Mouse (Mus musculus): ENCODE data around the gene Hist1h4h. TPM values are rescaled to one million over a fixed set of nuclear protein-coding genes. Genes with fewer than 3 reads are reported as not detected.
A peak's percentile ranks its signal among the peaks of the same experiment; 100 is the strongest.

Gene Hist1h4h
- polyA plus RNA-seq, 1 experiment from 2014 or later: 2.9 TPM

DNA sequence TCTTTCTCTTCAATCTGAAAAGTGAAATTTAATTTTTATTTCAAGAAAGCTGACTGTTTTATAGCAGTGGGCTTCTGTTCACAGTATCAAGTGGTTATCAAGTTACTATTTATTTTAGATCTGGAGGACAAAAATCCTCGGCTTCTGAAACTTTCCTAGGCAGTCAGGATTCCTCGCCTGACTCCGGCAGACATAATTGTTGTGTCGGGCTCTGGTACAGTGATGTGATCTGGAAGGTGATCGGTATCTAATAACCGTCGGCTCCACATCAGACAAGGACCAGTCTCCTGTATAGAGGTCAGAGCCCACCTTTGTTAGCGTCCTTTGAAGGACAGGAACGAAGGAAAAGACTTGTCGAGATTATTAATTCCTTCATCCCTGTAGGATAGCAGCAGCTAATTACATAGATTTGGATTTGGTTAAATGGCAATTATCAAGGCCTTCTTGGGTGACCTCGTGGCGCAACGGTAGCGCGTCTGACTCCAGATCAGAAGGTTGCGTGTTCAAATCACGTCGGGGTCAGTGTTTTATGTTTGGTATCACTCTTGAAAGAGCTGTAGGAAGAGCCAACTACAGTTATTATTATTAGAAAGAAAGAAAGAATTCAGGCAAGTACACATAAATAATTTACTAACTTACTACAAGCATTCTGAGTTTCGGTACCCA lies 33.1 kb upstream of the Hist1h4h start:
- 0 out of 2 replicates have a peak, but pooled peaks cover 2% of the 10 kb centered on the region for H3K27me3 ChIP-seq (replicated peaks; ENCODE audit: control insufficient read depth, insufficient read depth, low read length)
- H3K4me2 ChIP-seq (ENCODE audit: low read length): peak overlapping the region; percentile 44; the same call in 1 of the 2 replicates
- ATAC-seq: no peak
- no peaks in the 10 kb centered on the region for H3K36me3 ChIP-seq (ENCODE audit: control insufficient read depth, insufficient read depth)
- H3K9ac ChIP-seq (replicated peaks; ENCODE audit: low read depth, low read length): no peak overlapping the region
- no peak overlapping the region for H3K27ac ChIP-seq (ENCODE audit: low read length)
- H3K4me3 ChIP-seq (replicated peaks; ENCODE audit: low read length): peak overlapping the region; percentile 28
- H3K9me3 ChIP-seq (ENCODE audit: control insufficient read depth, low read length): no peaks in the 10 kb centered on the region
- peaks cover 3% of the 10 kb centered on the region; the same call in 1 of the 2 replicates for H3K4me1 ChIP-seq (replicated peaks; ENCODE audit: control insufficient read depth, insufficient read depth, low read length)
- WGBS: 6% methylated on average over 19 of the region's 19 CpGs

DNA sequence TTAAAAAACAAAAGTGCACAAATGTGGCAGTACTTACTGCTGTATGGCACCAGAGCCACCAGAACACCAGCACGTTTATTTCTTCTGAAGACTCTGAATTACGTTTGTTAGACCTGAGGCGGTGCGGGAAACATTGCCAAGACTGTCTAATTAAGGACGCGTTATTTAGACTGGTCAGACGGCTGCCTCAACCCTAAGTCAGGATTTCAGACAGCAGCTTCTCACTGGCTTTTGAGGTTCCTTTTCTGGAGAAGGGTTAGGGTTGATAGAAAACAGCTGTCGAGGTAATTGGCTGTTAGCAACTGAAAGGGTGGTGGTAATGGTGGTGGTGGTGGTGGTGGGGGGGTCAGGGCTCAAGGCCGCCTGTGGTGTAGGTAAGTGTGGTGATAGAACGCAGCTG lies 32.2 kb upstream of the Hist1h4h start:
- no peaks in the 10 kb centered on the region for H3K9me3 ChIP-seq (ENCODE audit: control insufficient read depth, low read length)
- 0 out of 2 replicates have a peak, but pooled peaks cover 2% of the 10 kb centered on the region for H3K27me3 ChIP-seq (replicated peaks; ENCODE audit: control insufficient read depth, insufficient read depth, low read length)
- H3K4me1 ChIP-seq (replicated peaks; ENCODE audit: control insufficient read depth, insufficient read depth, low read length): peaks cover 3% of the 10 kb centered on the region; the same call in 1 of the 2 replicates
- 4% methylated on average over 10 of the region's 10 CpGs for WGBS
- no peak overlapping the region for H3K9ac ChIP-seq (replicated peaks; ENCODE audit: low read depth, low read length)
- H3K4me3 ChIP-seq (replicated peaks; ENCODE audit: low read length): peak overlapping the region; percentile 28
- H3K27ac ChIP-seq (ENCODE audit: low read length): no peak overlapping the region
- no peak for ATAC-seq
- H3K36me3 ChIP-seq (ENCODE audit: control insufficient read depth, insufficient read depth): no peaks in the 10 kb centered on the region
- H3K4me2 ChIP-seq (ENCODE audit: low read length): peak overlapping the region; percentile 44

DNA sequence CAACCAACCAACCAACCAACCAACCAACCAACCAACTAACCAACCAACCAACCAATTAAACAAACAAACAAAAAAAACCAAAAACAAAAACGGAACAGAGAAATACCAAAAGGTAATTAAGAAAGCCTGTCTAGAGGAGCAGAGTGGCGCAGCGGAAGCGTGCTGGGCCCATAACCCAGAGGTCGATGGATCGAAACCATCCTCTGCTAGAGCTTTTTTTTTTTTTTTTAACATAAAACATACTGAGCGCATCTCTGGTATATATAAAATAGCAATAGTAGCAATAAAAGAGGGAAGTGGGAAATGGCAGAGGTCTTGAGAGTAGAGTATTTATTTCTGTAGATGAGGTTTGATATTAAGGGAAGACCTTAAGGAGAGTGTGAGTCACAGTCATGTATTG lies 30.9 kb upstream of the Hist1h4h start:
- no peak for ATAC-seq
- 9% methylated on average over 7 of the region's 7 CpGs for WGBS
- H3K9me3 ChIP-seq (ENCODE audit: control insufficient read depth, low read length): no peaks in the 10 kb centered on the region
- H3K36me3 ChIP-seq (ENCODE audit: control insufficient read depth, insufficient read depth): no peaks in the 10 kb centered on the region
- H3K9ac ChIP-seq (replicated peaks; ENCODE audit: low read depth, low read length): no peak overlapping the region
- peaks cover 3% of the 10 kb centered on the region; the same call in 1 of the 2 replicates for H3K4me1 ChIP-seq (replicated peaks; ENCODE audit: control insufficient read depth, insufficient read depth, low read length)
- H3K4me2 ChIP-seq (ENCODE audit: low read length): no peak overlapping the region
- H3K27ac ChIP-seq (ENCODE audit: low read length): no peak overlapping the region
- 0 out of 2 replicates have a peak, but pooled peaks cover 2% of the 10 kb centered on the region for H3K27me3 ChIP-seq (replicated peaks; ENCODE audit: control insufficient read depth, insufficient read depth, low read length)
- H3K4me3 ChIP-seq (replicated peaks; ENCODE audit: low read length): no peak overlapping the region

DNA sequence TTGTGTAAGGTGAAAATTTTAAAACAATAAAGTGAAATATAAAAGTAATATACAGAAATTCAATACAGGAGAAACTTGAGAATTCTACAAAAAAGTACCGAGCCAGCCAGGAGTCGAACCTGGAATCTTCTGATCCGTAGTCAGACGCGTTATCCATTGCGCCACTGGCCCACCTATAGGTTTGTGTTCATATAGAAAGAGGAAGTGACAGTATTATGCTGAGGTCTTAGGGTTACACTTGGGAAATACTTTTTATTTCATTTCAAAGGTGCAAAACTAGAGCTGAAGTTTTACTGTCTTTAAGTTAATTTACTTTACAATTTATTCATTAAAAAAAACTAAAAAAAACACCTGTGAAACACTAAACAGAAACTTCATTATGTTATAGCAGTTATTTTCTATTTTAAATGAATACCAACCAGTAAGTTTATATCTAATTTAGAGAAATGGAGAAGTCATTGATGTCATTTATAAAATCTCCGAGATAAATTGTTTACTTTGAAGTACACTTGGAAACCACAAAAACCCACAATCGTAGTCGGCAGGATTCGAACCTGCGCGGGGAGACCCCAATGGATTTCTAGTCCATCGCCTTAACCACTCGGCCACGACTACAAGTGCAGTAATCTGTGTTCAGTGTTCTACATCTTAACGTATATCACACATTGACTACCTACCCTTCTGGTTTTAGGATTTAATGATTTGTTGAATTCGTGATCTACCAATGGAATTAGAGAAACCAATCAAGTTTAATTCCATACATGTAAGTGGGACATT lies 30.2 kb upstream of the Hist1h4h start:
- no peaks in the 10 kb centered on the region for H3K9me3 ChIP-seq (ENCODE audit: control insufficient read depth, low read length)

DNA sequence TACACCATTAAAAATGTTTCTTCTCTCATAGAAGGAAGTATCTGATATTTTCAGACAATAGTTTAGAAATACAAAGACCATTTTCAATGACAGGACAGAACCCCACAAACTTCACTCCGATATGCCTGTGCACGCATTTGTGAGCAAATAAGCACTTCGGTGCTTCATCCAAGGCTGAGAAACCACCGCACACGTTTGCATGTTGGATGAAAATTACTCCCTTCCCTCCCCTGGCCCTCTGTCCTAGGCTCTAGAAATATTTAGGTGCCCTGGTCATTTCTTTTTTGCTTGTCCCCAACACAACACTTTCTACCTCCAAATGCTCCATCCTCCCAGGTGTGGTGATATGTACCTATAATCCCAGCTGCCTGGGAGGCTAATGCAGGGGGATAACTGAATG lies 29.3 kb upstream of the Hist1h4h start:
- Histone ChIP-seq H3K27me3 (replicated peaks; ENCODE audit: control insufficient read depth, insufficient read depth, low read length) (0 out of 2 replicates have a peak, but pooled peaks cover 2% of the 10 kb centered on the region), H3K4me1 (replicated peaks; ENCODE audit: control insufficient read depth, insufficient read depth, low read length) (peaks cover 7% of the 10 kb centered on the region), H3K9ac (replicated peaks; ENCODE audit: low read depth, low read length) (no peak overlapping the region), H3K27ac (ENCODE audit: low read length) (no peak overlapping the region), H3K4me2 (ENCODE audit: low read length) (no peak overlapping the region), H3K9me3 (ENCODE audit: control insufficient read depth, low read length) (no peaks in the 10 kb centered on the region), H3K36me3 (ENCODE audit: control insufficient read depth, insufficient read depth) (no peaks in the 10 kb centered on the region), H3K4me3 (replicated peaks; ENCODE audit: low read length) (no peak overlapping the region)
- ATAC-seq: no peak
- 21% methylated on average over 5 of the region's 5 CpGs for WGBS

More for the DNA sequence above, 30.2 kb upstream of the Hist1h4h start:
- Histone ChIP-seq H3K4me2 (ENCODE audit: low read length) (no peak overlapping the region), H3K4me1 (replicated peaks; ENCODE audit: control insufficient read depth, insufficient read depth, low read length) (peaks cover 3% of the 10 kb centered on the region; the same call in 1 of the 2 replicates), H3K9ac (replicated peaks; ENCODE audit: low read depth, low read length) (no peak overlapping the region), H3K4me3 (replicated peaks; ENCODE audit: low read length) (no peak overlapping the region), H3K27ac (ENCODE audit: low read length) (no peak overlapping the region), H3K27me3 (replicated peaks; ENCODE audit: control insufficient read depth, insufficient read depth, low read length) (0 out of 2 replicates have a peak, but pooled peaks cover 2% of the 10 kb centered on the region), H3K36me3 (ENCODE audit: control insufficient read depth, insufficient read depth) (no peaks in the 10 kb centered on the region)
- 0 out of 2 replicates have a peak, but pooled peaks have one; percentile 54 for ATAC-seq
- 2% methylated on average over 17 of the region's 17 CpGs for WGBS

DNA sequence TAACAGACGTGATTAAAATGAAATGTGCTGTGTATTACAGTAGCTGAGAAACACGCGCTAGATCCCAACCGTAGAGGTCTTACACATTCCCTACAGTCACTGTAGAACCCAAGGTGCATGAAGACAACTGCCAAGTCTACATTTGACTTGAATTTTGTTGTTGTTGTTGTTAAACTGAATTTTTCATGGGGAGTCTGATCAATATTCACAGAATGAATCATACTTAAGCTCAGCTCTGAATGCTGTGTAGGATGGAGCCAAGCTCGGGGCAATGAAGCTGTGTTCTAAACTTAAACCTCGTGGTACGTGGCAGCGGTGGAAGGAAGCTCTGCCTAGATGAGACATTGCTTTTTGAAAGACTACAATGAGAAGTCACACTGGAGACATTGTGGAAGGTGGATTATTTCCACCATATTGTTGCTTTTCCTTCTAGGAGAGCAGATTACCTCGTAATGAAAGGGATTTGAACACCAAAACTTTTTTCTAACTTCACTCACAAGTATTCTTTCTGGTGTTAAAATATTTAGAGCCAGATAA lies 28.8 kb upstream of the Hist1h4h start:
- Histone ChIP-seq H3K27ac (ENCODE audit: low read length) (no peak overlapping the region), H3K4me1 (replicated peaks; ENCODE audit: control insufficient read depth, insufficient read depth, low read length) (peaks cover 7% of the 10 kb centered on the region), H3K4me3 (replicated peaks; ENCODE audit: low read length) (no peak overlapping the region), H3K9ac (replicated peaks; ENCODE audit: low read depth, low read length) (no peak overlapping the region), H3K9me3 (ENCODE audit: control insufficient read depth, low read length) (no peaks in the 10 kb centered on the region), H3K27me3 (replicated peaks; ENCODE audit: control insufficient read depth, insufficient read depth, low read length) (0 out of 2 replicates have a peak, but pooled peaks cover 2% of the 10 kb centered on the region), H3K36me3 (ENCODE audit: control insufficient read depth, insufficient read depth) (no peaks in the 10 kb centered on the region), H3K4me2 (ENCODE audit: low read length) (no peak overlapping the region)
- no peak for ATAC-seq
- 34% methylated on average over 9 of the region's 9 CpGs for WGBS

DNA sequence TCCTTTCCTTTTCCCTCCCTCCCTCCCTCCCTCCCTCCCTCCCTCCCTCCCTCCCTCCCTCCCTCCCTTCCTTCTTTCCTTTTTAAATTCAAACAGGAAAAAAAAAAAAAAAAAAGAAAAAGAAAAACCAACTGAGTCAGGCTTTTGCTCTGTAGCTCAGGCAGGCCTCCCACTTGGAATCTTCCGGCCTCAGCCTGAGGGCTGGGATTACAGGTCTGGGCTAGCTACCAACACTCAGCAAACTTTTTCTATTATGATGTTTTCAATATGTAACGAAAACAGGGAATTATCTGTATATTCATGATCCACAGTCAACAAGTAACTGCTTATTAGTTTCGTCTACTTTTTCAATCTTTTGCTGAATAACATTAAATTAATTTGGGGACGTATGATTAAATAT lies 27.9 kb upstream of the Hist1h4h start:
- Histone ChIP-seq H3K9me3 (ENCODE audit: control insufficient read depth, low read length) (no peaks in the 10 kb centered on the region), H3K36me3 (ENCODE audit: control insufficient read depth, insufficient read depth) (no peaks in the 10 kb centered on the region), H3K4me1 (replicated peaks; ENCODE audit: control insufficient read depth, insufficient read depth, low read length) (peaks cover 7% of the 10 kb centered on the region), H3K4me3 (replicated peaks; ENCODE audit: low read length) (no peak overlapping the region), H3K4me2 (ENCODE audit: low read length) (no peak overlapping the region), H3K27me3 (replicated peaks; ENCODE audit: control insufficient read depth, insufficient read depth, low read length) (0 out of 2 replicates have a peak, but pooled peaks cover 2% of the 10 kb centered on the region), H3K27ac (ENCODE audit: low read length) (no peak overlapping the region), H3K9ac (replicated peaks; ENCODE audit: low read depth, low read length) (no peak overlapping the region)
- ATAC-seq: no peak
- 39% methylated on average over 4 of the region's 4 CpGs for WGBS

DNA sequence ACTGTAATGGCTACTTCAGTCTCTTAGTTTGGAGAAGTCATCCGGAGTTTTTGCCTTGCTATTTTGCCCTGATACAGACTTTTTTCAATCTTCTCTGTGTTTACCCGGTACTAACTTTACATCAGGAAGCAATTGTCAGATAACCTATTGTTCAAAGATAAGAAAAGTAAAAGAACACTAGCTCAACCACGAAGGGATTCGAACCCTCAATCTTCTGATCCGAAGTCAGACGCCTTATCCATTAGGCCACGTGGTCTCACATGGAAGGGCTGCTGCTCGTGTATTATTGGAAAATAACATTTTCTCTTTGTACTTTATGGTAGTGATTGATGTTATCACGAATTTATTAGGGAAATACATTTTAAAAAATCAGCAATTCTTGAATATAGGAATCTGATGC lies 27.1 kb upstream of the Hist1h4h start:
- Histone ChIP-seq H3K9ac (replicated peaks; ENCODE audit: low read depth, low read length) (no peak overlapping the region), H3K4me3 (replicated peaks; ENCODE audit: low read length) (no peak overlapping the region), H3K9me3 (ENCODE audit: control insufficient read depth, low read length) (no peaks in the 10 kb centered on the region), H3K27ac (ENCODE audit: low read length) (no peak overlapping the region), H3K36me3 (ENCODE audit: control insufficient read depth, insufficient read depth) (no peaks in the 10 kb centered on the region), H3K4me1 (replicated peaks; ENCODE audit: control insufficient read depth, insufficient read depth, low read length) (peaks cover 5% of the 10 kb centered on the region; the same call in 1 of the 2 replicates), H3K27me3 (replicated peaks; ENCODE audit: control insufficient read depth, insufficient read depth, low read length) (no peaks in the 10 kb centered on the region), H3K4me2 (ENCODE audit: low read length) (no peak overlapping the region; the same call in 1 of the 2 replicates)
- ATAC-seq: 0 out of 2 replicates have a peak, but pooled peaks have one; percentile 57
- 1% methylated on average over 9 of the region's 9 CpGs for WGBS

All from forebrain, embryonic 16.5 days (tissue).